Mouse (Mus musculus) kidney, embryonic 16.5 days (tissue): ENCODE measurements around the gene Kin. TPM values are rescaled to one million over a fixed set of nuclear protein-coding genes. Genes with fewer than 3 reads are reported as not detected.
A peak's percentile ranks its signal among the peaks of the same experiment; 100 is the strongest.

Source experiments
- ATAC-seq: fragments of 200-750 bp; cut with Nextera tagmentation; 2 replicates; pipeline ENCODE4 v1.8.0; 2017; ENCODE audit warnings: moderate TSS enrichment; ENCODE audit not compliant: low FRiP score, low TSS enrichment
- H3K27ac ChIP-seq: fragments of 300-500 bp; sonication (generic); 2 replicates; pipeline ENCODE4 v1.5.1; 2014; ENCODE audit warnings: low read length
- H3K27me3 ChIP-seq: fragments of 300-500 bp; sonication (generic); 2 replicates; pipeline ENCODE4 v1.6.1; 2014; ENCODE audit warnings: low read length, control low read depth, mixed read lengths; ENCODE audit not compliant: insufficient read depth
- H3K36me3 ChIP-seq: fragments of 300-500 bp; sonication (generic); 2 replicates; pipeline ENCODE4 v1.6.1; 2014; ENCODE audit warnings: low read length, control low read depth, mixed read lengths; ENCODE audit not compliant: insufficient read depth
- H3K4me1 ChIP-seq: fragments of 300-500 bp; sonication (generic); 2 replicates; pipeline ENCODE4 v1.6.1; 2014; ENCODE audit warnings: low read length, control low read depth, mixed read lengths; ENCODE audit not compliant: insufficient read depth
- H3K4me2 ChIP-seq: fragments of 300-500 bp; sonication (generic); replicated peaks from 2 replicates; pipeline ENCODE4 v1.6.1; 2014; ENCODE audit warnings: low read depth, low read length
- H3K4me3 ChIP-seq: fragments of 300-500 bp; sonication (generic); 2 replicates; pipeline ENCODE4 v1.5.1; 2014; ENCODE audit warnings: mild to moderate bottlenecking, low read length
- H3K9ac ChIP-seq: fragments of 300-500 bp; sonication (generic); replicated peaks from 2 replicates; pipeline ENCODE4 v1.6.1; 2014; ENCODE audit warnings: low read length
- H3K9me3 ChIP-seq: fragments of 300-500 bp; sonication (generic); 2 replicates; pipeline ENCODE4 v1.6.1; 2016; ENCODE audit warnings: low read length, control low read depth
- whole genome bisulfite sequencing: fragments of 180-500 bp; shearing (Covaris S2); extraction: QIAGEN DNeasy Blood & Tissue Kit; methylation state at CpG from one replicate; pipeline ENCODE4 v1.1.7; 2014; 5-methylcytosine and 5-hydroxymethylcytosine counted together
- polyA plus RNA-seq: library from polyadenylated mRNA; unstranded; fragments of >200 nt; fragmentation: Nextera tagmentation; extraction: Ambion mirVana; gene quantifications from 2 replicates; pipeline ENCODE4 v1.2.1, GENCODE M21; 2015

Kin gene
- polyA plus RNA-seq, 1 experiment from 2014 or later, result 28.5 TPM

DNA sequence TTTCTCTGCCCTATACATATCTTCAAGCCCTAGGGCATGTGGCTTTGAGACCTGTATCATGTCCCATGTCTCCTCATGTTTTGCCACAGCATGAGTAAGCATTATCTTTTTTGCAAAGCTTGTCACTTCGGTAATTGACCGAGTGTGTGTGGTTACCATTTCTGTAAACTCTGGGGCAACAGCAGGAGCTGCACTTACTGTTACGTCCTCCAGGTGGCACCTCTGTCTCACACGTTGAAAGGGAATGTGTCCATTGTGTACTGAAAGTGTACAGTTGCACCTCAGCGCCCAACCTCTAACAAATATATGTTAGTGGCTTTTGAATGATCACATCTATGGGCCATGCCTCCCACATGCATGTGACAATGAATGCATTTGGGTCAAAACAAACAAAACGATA lies 20.8 kb downstream of the Kin start:
- no peak overlapping the region for H3K4me2 ChIP-seq
- ATAC-seq, result no peak
- no peaks in the 10 kb centered on the region for H3K4me1 ChIP-seq
- no peaks in the 10 kb centered on the region for H3K27me3 ChIP-seq
- 41% methylated on average over 6 of the region's 6 CpGs for WGBS
- H3K4me3 ChIP-seq, result no peak overlapping the region
- H3K9me3 ChIP-seq, result no peaks in the 10 kb centered on the region
- no peak overlapping the region for H3K27ac ChIP-seq
- H3K36me3 ChIP-seq, result no peaks in the 10 kb centered on the region
- no peak overlapping the region for H3K9ac ChIP-seq

- ATAC-seq, result no peak
- Histone ChIP-seq H3K4me2 (no peak overlapping the region), H3K36me3 (no peaks in the 10 kb centered on the region), H3K27ac (no peak overlapping the region), H3K4me1 (no peaks in the 10 kb centered on the region), H3K4me3 (no peak overlapping the region), H3K9me3 (no peaks in the 10 kb centered on the region; the same call in 1 of the 2 replicates), H3K9ac (no peak overlapping the region), H3K27me3 (no peaks in the 10 kb centered on the region)
- 58% methylated on average over 6 of the region's 6 CpGs for WGBS
These were observed 28.3 kb downstream of the Kin start for GRCm38 (mm10) chr2:10108535-10109189.

- WGBS, result 70% methylated on average over 1 of the region's 1 CpGs
These were observed 38.4 kb downstream of the Kin start for GRCm38 (mm10) chr2:10118751-10119150.

DNA sequence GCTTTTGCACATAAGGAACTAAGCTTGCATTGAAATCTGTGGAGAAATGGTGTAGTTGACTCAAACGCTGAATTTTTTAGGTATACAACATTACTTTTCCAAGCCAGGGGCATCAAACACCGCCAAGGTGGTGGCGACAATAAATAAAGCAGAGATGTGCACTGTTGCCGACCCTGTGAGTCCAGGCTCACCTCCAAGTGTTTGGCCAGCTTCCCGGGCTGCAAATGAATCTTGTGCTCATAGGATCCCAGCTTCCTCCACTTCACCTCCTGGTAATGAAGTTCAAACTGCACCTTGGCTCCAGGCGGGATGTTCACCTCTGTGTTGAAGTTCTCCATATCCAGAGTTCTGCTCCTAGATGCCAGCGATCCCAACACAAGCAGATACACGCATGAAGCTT lies 38.9 kb downstream of the Kin start:
- Histone ChIP-seq H3K4me1 (no peaks in the 10 kb centered on the region), H3K36me3 (no peaks in the 10 kb centered on the region), H3K4me2 (no peak overlapping the region), H3K9me3 (no peaks in the 10 kb centered on the region), H3K9ac (no peak overlapping the region), H3K4me3 (no peak overlapping the region), H3K27me3 (no peaks in the 10 kb centered on the region), H3K27ac (no peak overlapping the region)
- 77% methylated on average over 8 of the region's 8 CpGs for WGBS
- no peak for ATAC-seq

More at GRCm38 (mm10) chr2:10118751-10119150, 38.4 kb downstream of the Kin start:
- H3K9ac ChIP-seq, result no peak overlapping the region
- H3K4me1 ChIP-seq, result no peaks in the 10 kb centered on the region
- no peaks in the 10 kb centered on the region for H3K27me3 ChIP-seq
- no peak overlapping the region for H3K27ac ChIP-seq
- no peaks in the 10 kb centered on the region for H3K36me3 ChIP-seq
- no peak overlapping the region for H3K4me2 ChIP-seq
- no peak for ATAC-seq
- no peak overlapping the region for H3K4me3 ChIP-seq
- no peaks in the 10 kb centered on the region for H3K9me3 ChIP-seq

DNA sequence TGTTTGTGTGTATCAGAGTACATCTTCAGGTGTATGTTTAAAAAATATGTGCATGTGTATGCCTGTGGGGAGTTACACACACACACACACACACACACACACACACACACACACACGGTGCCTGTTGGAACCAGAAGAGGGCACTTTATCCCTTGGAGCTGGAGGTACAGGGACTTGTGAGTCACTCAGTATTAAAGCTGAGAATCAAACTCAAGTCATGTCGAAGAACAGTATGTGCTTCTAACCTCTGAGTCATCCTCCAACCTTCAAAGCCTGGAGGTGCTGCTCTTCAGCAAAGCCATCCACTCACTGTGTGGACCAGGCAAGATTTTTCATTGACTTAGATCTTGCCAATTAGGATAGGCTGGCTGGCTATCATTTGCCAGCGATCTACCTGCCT lies 41.4 kb downstream of the Kin start:
- Histone ChIP-seq H3K27me3 (no peaks in the 10 kb centered on the region), H3K27ac (no peak overlapping the region), H3K4me2 (no peak overlapping the region), H3K36me3 (no peaks in the 10 kb centered on the region), H3K9ac (no peak overlapping the region), H3K9me3 (no peaks in the 10 kb centered on the region), H3K4me1 (no peaks in the 10 kb centered on the region), H3K4me3 (no peak overlapping the region)
- no peak for ATAC-seq
- 65% methylated on average over 3 of the region's 3 CpGs for WGBS

- no peak overlapping the region for H3K9ac ChIP-seq
- H3K27me3 ChIP-seq, result no peaks in the 10 kb centered on the region
- WGBS, result 81% methylated on average over 4 of the region's 4 CpGs
- H3K4me3 ChIP-seq, result no peak overlapping the region
- ATAC-seq, result no peak
- no peaks in the 10 kb centered on the region for H3K36me3 ChIP-seq
- no peaks in the 10 kb centered on the region for H3K9me3 ChIP-seq
- no peak overlapping the region for H3K27ac ChIP-seq
- H3K4me1 ChIP-seq, result peaks cover 6% of the 10 kb centered on the region; the same call in 1 of the 2 replicates
- H3K4me2 ChIP-seq, result no peak overlapping the region
These were observed 45.7 kb downstream of the Kin start for GRCm38 (mm10) chr2:10126122-10126521.

GRCm38 (mm10) chr2:10127471-10127870 lies 47.1 kb downstream of the Kin start:
- Histone ChIP-seq H3K27me3 (no peaks in the 10 kb centered on the region), H3K4me2 (no peak overlapping the region), H3K4me3 (no peak overlapping the region), H3K27ac (no peak overlapping the region), H3K9me3 (no peaks in the 10 kb centered on the region), H3K4me1 (peaks cover 6% of the 10 kb centered on the region; the same call in 1 of the 2 replicates), H3K36me3 (no peaks in the 10 kb centered on the region), H3K9ac (no peak overlapping the region)
- ATAC-seq, result no peak
- 88% methylated on average over 5 of the region's 5 CpGs for WGBS

- no peaks in the 10 kb centered on the region for H3K9me3 ChIP-seq
- H3K4me1 ChIP-seq, result peaks cover 6% of the 10 kb centered on the region; the same call in 1 of the 2 replicates
- H3K4me3 ChIP-seq, result no peak overlapping the region
- 88% methylated on average over 4 of the region's 4 CpGs for WGBS
- no peak overlapping the region for H3K4me2 ChIP-seq
- H3K36me3 ChIP-seq, result no peaks in the 10 kb centered on the region
- no peak overlapping the region for H3K9ac ChIP-seq
- no peak for ATAC-seq
- H3K27ac ChIP-seq, result no peak overlapping the region
- no peaks in the 10 kb centered on the region for H3K27me3 ChIP-seq
These were observed 48.2 kb downstream of the Kin start for GRCm38 (mm10) chr2:10128571-10128970.

DNA sequence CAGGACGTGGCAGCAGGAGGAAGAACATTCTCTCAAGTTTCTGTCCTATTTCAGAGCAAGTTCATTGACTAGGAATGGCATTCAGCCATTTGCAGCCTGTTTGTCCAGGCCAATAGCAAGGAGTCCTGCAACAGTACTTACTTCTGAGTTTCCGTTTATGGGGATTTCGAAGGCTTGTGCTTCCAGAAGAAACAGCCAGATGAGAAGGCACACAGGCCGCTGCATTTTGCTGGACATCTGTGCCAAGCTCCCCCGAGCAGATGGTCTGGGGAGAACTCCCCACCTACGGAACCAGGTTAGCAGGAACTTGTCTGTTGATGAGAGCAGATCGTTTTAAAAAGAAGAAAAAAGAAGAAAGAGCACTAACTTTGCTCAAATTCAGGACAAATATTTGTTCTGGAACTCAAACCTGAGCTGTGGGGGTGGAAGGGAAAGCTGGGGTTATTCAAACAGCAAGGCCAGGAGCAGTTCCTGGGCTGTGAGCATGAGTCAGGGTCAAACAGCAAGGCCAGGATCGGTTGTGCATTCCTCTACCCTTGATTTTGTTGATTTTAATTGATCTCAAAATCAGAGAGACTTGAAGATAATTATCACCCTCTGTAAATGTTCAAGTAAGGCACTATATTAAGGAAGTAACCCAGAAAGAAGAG lies 50.1 kb downstream of the Kin start:
- no peak overlapping the region; the same call in 1 of the 2 replicates for H3K9ac ChIP-seq
- H3K27ac ChIP-seq, result 0 out of 2 replicates have a peak overlapping the region, but pooled peaks have one; percentile 36
- WGBS, result 13% methylated on average over 8 of the region's 8 CpGs
- no peak for ATAC-seq
- H3K4me1 ChIP-seq, result peaks cover 6% of the 10 kb centered on the region; the same call in 1 of the 2 replicates
- H3K4me3 ChIP-seq, result no peak overlapping the region
- H3K36me3 ChIP-seq, result no peaks in the 10 kb centered on the region
- H3K9me3 ChIP-seq, result no peaks in the 10 kb centered on the region
- no peaks in the 10 kb centered on the region for H3K27me3 ChIP-seq
- no peak overlapping the region for H3K4me2 ChIP-seq

- H3K36me3 ChIP-seq, result no peaks in the 10 kb centered on the region
- WGBS, result 92% methylated on average over 4 of the region's 4 CpGs
- no peak for ATAC-seq
These were observed 50.9 kb downstream of the Kin start, which contains the start of gene Itih2 for GRCm38 (mm10) chr2:10131296-10131695. Itih2 (minus strand) TSS chr2:10131396.

More at GRCm38 (mm10) chr2:10131296-10131695, 50.9 kb downstream of the Kin start, which contains the start of gene Itih2:
- Histone ChIP-seq H3K27ac (0 out of 2 replicates have a peak within 1 kb of the TSS, but pooled peaks have one; percentile 36), H3K9ac (no peak within 1 kb of the TSS; the same call in 1 of the 2 replicates), H3K9me3 (no peaks in the 10 kb centered on the region), H3K4me2 (no peak within 1 kb of the TSS), H3K27me3 (no peaks in the 10 kb centered on the region), H3K4me1 (peaks cover 6% of the 10 kb centered on the region; the same call in 1 of the 2 replicates), H3K4me3 (no peak within 1 kb of the TSS)
